Mouse (Mus musculus) limb, embryonic 11.5 days (tissue): ENCODE measurements at regions not wholly inside any gene's neighbourhood (a gene's known extent, or its start where the extent isn't known, plus 50 kb on each side); places are given as distances from the start of the nearest gene placed in this dataset.
A peak's percentile ranks its signal among the peaks of the same experiment; 100 is the strongest.

Source experiments
- ATAC-seq: fragments of 200-750 bp; cut with Nextera tagmentation; 2 replicates; pipeline ENCODE4 v1.8.0; 2017; ENCODE audit warnings: low read depth; ENCODE audit not compliant: insufficient number of reproducible peaks, low FRiP score, low TSS enrichment
- DNase-seq: peaks from one replicate; pipeline ENCODE4 v3.0.0-alpha.2; 2015; ENCODE audit warnings: low spot score
- H3K27ac ChIP-seq: fragments of 300-500 bp; sonication (generic); replicated peaks from 2 replicates; pipeline ENCODE4 v1.5.1; 2014; ENCODE audit warnings: low read depth, mild to moderate bottlenecking, low read length
- H3K27me3 ChIP-seq: fragments of 300-500 bp; sonication (generic); 2 replicates; pipeline ENCODE4 v1.6.1; 2014; ENCODE audit warnings: mild to moderate bottlenecking, low read length, mixed read lengths; ENCODE audit not compliant: control insufficient read depth, insufficient read depth
- H3K36me3 ChIP-seq: fragments of 300-500 bp; sonication (generic); 2 replicates; pipeline ENCODE4 v1.6.1; 2014; ENCODE audit warnings: mild to moderate bottlenecking, low read length, moderate library complexity, mixed read lengths; ENCODE audit not compliant: control insufficient read depth, insufficient read depth
- H3K4me1 ChIP-seq: fragments of 300-500 bp; sonication (generic); 2 replicates; pipeline ENCODE4 v1.6.1; 2014; ENCODE audit warnings: low read length, mixed read lengths; ENCODE audit not compliant: control insufficient read depth, insufficient read depth
- H3K4me2 ChIP-seq: fragments of 300-500 bp; sonication (generic); 2 replicates; pipeline ENCODE4 v1.6.1; 2014; ENCODE audit warnings: low read depth, mild to moderate bottlenecking, moderate library complexity; ENCODE audit not compliant: severe bottlenecking
- H3K4me3 ChIP-seq: fragments of 300-500 bp; sonication (generic); 2 replicates; pipeline ENCODE4 v1.5.1; 2014; ENCODE audit warnings: low read depth, low read length
- H3K9ac ChIP-seq: fragments of 300-500 bp; sonication (generic); 2 replicates; pipeline ENCODE4 v1.6.1; 2014; ENCODE audit warnings: mild to moderate bottlenecking, low read length
- H3K9me3 ChIP-seq: fragments of 300-500 bp; sonication (generic); 2 replicates; pipeline ENCODE4 v1.6.1; 2016; ENCODE audit warnings: low read length; ENCODE audit not compliant: control insufficient read depth
- WGBS: fragments of 180-500 bp; shearing (Covaris S2); extraction: QIAGEN DNeasy Blood & Tissue Kit; methylation state at CpG from one replicate; pipeline ENCODE4 v1.1.7; 2014; 5-methylcytosine and 5-hydroxymethylcytosine counted together

- Histone ChIP-seq H3K4me2 (no peak overlapping the region), H3K9ac (no peak overlapping the region), H3K4me1 (no peaks in the 10 kb centered on the region), H3K9me3 (no peaks in the 10 kb centered on the region), H3K27me3 (no peaks in the 10 kb centered on the region), H3K27ac (no peak overlapping the region), H3K4me3 (no peak overlapping the region), H3K36me3 (no peaks in the 10 kb centered on the region)
- ATAC-seq (no peak), DNase-seq (no peak)
- WGBS = 74% methylated on average over 6 of the region's 6 CpGs
These were observed 161.3 kb downstream of the Gadd45g start for GRCm38 (mm10) chr13:52007585-52008395.

DNA sequence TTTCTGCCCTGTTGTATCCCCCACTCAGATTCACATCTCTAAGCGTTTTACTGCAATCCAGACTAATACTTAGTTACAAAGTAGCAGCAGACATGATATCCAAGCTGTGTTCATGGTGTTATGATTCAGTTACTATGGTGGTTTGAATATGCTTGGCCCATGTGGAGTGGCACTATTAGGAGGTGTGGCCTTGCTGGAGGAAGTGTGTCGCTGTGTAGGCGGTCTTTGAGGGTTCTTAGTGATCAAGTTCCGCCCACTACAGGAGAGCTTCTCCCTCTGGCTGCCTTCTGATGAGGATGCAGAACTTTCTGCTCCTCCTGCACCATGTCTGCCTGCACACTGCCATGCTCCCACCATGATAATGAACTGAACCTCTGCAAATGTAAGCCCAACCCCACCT lies 162.8 kb downstream of the Gadd45g start:
- no peaks in the 10 kb centered on the region for H3K9me3 ChIP-seq
- no peak overlapping the region for H3K4me2 ChIP-seq
- H3K9ac ChIP-seq = no peak overlapping the region
- no peak overlapping the region for H3K4me3 ChIP-seq
- H3K4me1 ChIP-seq = no peaks in the 10 kb centered on the region
- no peaks in the 10 kb centered on the region for H3K36me3 ChIP-seq
- no peaks in the 10 kb centered on the region for H3K27me3 ChIP-seq
- DNase-seq = no peak
- no peak for ATAC-seq
- WGBS = 91% methylated on average over 4 of the region's 4 CpGs
- H3K27ac ChIP-seq = no peak overlapping the region

- Histone ChIP-seq H3K9me3 (no peaks in the 10 kb centered on the region), H3K9ac (no peak overlapping the region), H3K4me2 (no peak overlapping the region), H3K27me3 (no peaks in the 10 kb centered on the region), H3K4me3 (no peak overlapping the region), H3K4me1 (peaks cover under 1% of the 10 kb centered on the region), H3K36me3 (no peaks in the 10 kb centered on the region), H3K27ac (no peak overlapping the region)
- 92% methylated on average over 6 of the region's 6 CpGs for WGBS
- DNase-seq = no peak
- ATAC-seq = no peak
These were observed 163.3 kb downstream of the Gadd45g start for GRCm38 (mm10) chr13:52009766-52010165.

DNA sequence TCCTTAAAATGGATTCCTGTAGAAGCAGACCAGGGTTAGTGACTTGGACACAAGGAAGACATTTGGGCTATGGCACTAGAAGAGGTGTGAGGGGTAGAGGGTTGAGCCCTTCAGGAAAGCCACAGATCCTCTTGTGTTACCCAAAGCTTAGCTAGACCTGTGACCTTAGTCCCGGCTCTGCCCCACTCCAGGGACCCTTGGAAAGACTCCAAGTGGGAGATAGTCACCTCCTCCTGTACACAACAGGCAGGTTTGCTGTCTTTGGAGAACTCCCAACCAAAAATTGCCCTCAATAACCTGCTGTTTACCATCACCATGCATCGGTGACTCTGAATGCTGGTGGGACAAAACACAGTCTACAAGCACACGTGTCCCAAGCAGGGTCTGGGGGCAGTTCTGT lies 164.5 kb downstream of the Gadd45g start:
- H3K4me2 ChIP-seq = no peak overlapping the region
- no peak overlapping the region for H3K4me3 ChIP-seq
- no peak overlapping the region for H3K27ac ChIP-seq
- peaks cover 11% of the 10 kb centered on the region for H3K4me1 ChIP-seq
- WGBS = 92% methylated on average over 3 of the region's 3 CpGs
- ATAC-seq = no peak
- no peaks in the 10 kb centered on the region for H3K27me3 ChIP-seq
- H3K9ac ChIP-seq = no peak overlapping the region
- no peak for DNase-seq
- H3K36me3 ChIP-seq = no peaks in the 10 kb centered on the region
- no peaks in the 10 kb centered on the region for H3K9me3 ChIP-seq

GRCm38 (mm10) chr13:52013182-52013581 lies 166.7 kb downstream of the Gadd45g start:
- ATAC-seq (no peak), DNase-seq (no peak)
- H3K9ac ChIP-seq = no peak overlapping the region
- H3K4me2 ChIP-seq = no peak overlapping the region
- 48% methylated on average over 1 of the region's 1 CpGs for WGBS
- H3K9me3 ChIP-seq = no peaks in the 10 kb centered on the region
- peaks cover 24% of the 10 kb centered on the region for H3K4me1 ChIP-seq
- H3K27ac ChIP-seq = no peak overlapping the region
- H3K4me3 ChIP-seq = no peak overlapping the region
- H3K36me3 ChIP-seq = no peaks in the 10 kb centered on the region
- no peaks in the 10 kb centered on the region for H3K27me3 ChIP-seq

DNA sequence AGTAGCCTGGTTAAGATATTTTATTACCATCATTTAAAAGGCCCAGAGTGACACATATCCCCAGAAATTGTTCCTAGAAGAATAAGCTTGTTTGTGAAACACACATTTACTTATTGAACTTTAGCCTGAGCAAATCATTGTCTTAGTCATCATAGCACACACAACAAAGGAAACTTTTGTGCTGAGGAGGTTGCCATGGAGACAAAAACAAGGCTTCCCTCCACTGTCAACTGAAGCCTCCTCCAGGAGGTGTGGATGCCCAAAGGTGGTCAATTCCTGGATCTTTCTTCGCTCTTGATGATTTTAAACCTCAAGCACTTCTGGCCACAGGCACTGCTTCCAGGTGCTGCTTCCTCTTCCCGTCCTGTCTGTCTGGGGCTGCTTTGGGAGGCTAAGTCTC lies 167.3 kb downstream of the Gadd45g start:
- H3K36me3 ChIP-seq = no peaks in the 10 kb centered on the region
- no peaks in the 10 kb centered on the region for H3K9me3 ChIP-seq
- H3K4me1 ChIP-seq = peaks cover 24% of the 10 kb centered on the region
- H3K27ac ChIP-seq = no peak overlapping the region
- H3K27me3 ChIP-seq = no peaks in the 10 kb centered on the region
- no peak overlapping the region for H3K4me3 ChIP-seq
- H3K4me2 ChIP-seq = no peak overlapping the region
- no peak for ATAC-seq
- H3K9ac ChIP-seq = no peak overlapping the region
- WGBS = 83% methylated on average over 2 of the region's 2 CpGs
- no peak for DNase-seq

DNA sequence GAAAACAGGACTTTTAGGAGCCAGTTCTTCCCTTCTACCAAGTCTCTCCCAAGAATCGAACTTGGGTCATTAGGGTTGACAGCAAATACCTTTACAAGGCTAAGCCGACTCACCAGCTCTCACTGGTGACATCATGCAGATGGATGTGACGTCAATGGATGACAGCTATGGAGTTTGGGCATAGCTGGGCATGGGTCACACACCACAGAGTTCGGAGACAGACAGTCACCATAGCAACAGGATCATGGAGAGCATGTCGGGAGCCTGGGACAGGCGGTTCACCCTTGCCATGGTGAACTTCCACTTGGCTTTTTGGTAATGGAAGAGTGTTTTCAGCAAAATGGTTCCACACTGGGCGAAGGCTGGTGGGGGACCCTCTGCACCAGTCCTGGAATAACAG lies 168.1 kb downstream of the Gadd45g start:
- H3K27ac ChIP-seq = no peak overlapping the region; the same call in 1 of the 2 replicates

DNA sequence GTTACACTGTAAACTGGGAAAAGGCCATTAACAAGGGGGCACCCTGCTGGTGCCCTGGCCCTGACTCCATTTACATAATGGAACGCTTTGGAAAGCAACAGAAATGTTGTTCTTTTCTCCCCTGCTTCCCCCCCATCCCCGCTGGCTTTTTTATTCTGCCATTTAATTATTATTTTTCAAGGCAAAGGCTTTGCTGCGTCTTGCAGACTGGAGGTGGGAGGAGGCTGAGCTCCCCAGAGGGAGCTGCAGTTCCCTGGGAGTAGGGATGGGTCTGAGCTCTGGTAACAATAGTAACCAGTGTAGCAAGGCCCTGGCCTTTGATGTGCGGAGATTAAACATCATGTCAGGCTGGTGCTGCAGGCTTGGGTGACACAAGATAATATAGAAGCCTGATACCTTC lies 168.6 kb downstream of the Gadd45g start:
- Histone ChIP-seq H3K9ac (no peak overlapping the region), H3K4me2 (no peak overlapping the region), H3K27me3 (no peaks in the 10 kb centered on the region), H3K9me3 (no peaks in the 10 kb centered on the region), H3K36me3 (no peaks in the 10 kb centered on the region), H3K4me3 (no peak overlapping the region), H3K27ac (peak overlapping the region; percentile 68; the same call in 1 of the 2 replicates), H3K4me1 (peaks cover 24% of the 10 kb centered on the region)
- DNase-seq (peak; percentile 59), ATAC-seq (no peak)
- WGBS = 7% methylated on average over 4 of the region's 4 CpGs

More for the DNA sequence above, 168.1 kb downstream of the Gadd45g start:
- H3K4me3 ChIP-seq = no peak overlapping the region
- DNase-seq (peak; percentile 42), ATAC-seq (no peak)
- H3K4me2 ChIP-seq = no peak overlapping the region
- no peaks in the 10 kb centered on the region for H3K9me3 ChIP-seq
- H3K4me1 ChIP-seq = peaks cover 24% of the 10 kb centered on the region
- H3K36me3 ChIP-seq = no peaks in the 10 kb centered on the region
- no peaks in the 10 kb centered on the region for H3K27me3 ChIP-seq
- no peak overlapping the region for H3K9ac ChIP-seq
- 52% methylated on average over 7 of the region's 7 CpGs for WGBS

GRCm38 (mm10) chr13:52015496-52015895 lies 169.0 kb downstream of the Gadd45g start:
- H3K4me1 ChIP-seq = peaks cover 24% of the 10 kb centered on the region
- WGBS = 1% methylated on average over 5 of the region's 5 CpGs
- peak; percentile 83 for DNase-seq

More at GRCm38 (mm10) chr13:52015496-52015895, 169.0 kb downstream of the Gadd45g start:
- H3K9ac ChIP-seq = no peak overlapping the region
- H3K4me3 ChIP-seq = no peak overlapping the region
- H3K27me3 ChIP-seq = no peaks in the 10 kb centered on the region
- peak; percentile 63; the same call in 1 of the 2 replicates for ATAC-seq
- H3K27ac ChIP-seq = peak overlapping the region; percentile 68
- no peaks in the 10 kb centered on the region for H3K9me3 ChIP-seq
- no peaks in the 10 kb centered on the region for H3K36me3 ChIP-seq
- H3K4me2 ChIP-seq = no peak overlapping the region
